Mouse (Mus musculus): ENCODE measurements around the gene Ube2e1.
"Not testable (repeated sequence)": the region's sequence is repeated elsewhere in the genome, so short reads cannot be mapped to it uniquely, and the experiment has no call there.

The Ube2e1 gene

GRCm38 (mm10) chr14:18242638-18243130 lies 89.0 kb downstream of the Ube2e1 start:
- no peak for DNase-seq (ENCODE audit: low spot score in 2 of 2)

GRCm38 (mm10) chr14:18241786-18242185 lies 89.9 kb downstream of the Ube2e1 start:
- no peak for DNase-seq (ENCODE audit: low spot score in 2 of 2)

GRCm38 (mm10) chr14:18240132-18240531 lies 91.5 kb downstream of the Ube2e1 start:
- no peak for DNase-seq (ENCODE audit: low spot score in 2 of 2)

GRCm38 (mm10) chr14:18238750-18239731 lies 92.6 kb downstream of the Ube2e1 start, which contains the start of gene Nr1d2:
Gene Nr1d2 (minus strand): TSS chr14:18239127.
- peak; percentile 95 to 96 for DNase-seq (ENCODE audit: low spot score in 2 of 2)

GRCm38 (mm10) chr14:18238131-18238749 lies 93.4 kb downstream of the Ube2e1 start:
- DNase-seq (ENCODE audit: low spot score in 2 of 2): peak; percentile 97

- DNase-seq (ENCODE audit: low spot score in 2 of 2): no peak
Measured at GRCm38 (mm10) chr14:18237381-18237780, 94.3 kb downstream of the Ube2e1 start.

- not testable (repeated sequence) for DNase-seq (ENCODE audit: low spot score in 2 of 2)
Measured at GRCm38 (mm10) chr14:18236496-18237235, 95.0 kb downstream of the Ube2e1 start.

GRCm38 (mm10) chr14:18233981-18234960 lies 97.4 kb downstream of the Ube2e1 start:
- peak in 1 of 2 experiments; percentile 13 for DNase-seq (ENCODE audit: low spot score in 2 of 2)

GRCm38 (mm10) chr14:18233076-18233475 lies 98.6 kb downstream of the Ube2e1 start:
- DNase-seq (ENCODE audit: low spot score in 2 of 2): no peak

Measured in spleen, postnatal 36 days (tissue).